Mouse (Mus musculus) midbrain, embryonic 16.5 days (tissue): ENCODE measurements around the gene B130006D01Rik. TPM values are rescaled to one million over a fixed set of nuclear protein-coding genes. Genes with fewer than 3 reads are reported as not detected.

Experiments
- ATAC-seq: fragments of 200-750 bp; cut with Nextera tagmentation; 2 replicates; pipeline ENCODE4 v1.8.0; 2017; ENCODE audit warnings: moderate TSS enrichment
- H3K27ac ChIP-seq: fragments of 300-500 bp; sonication (generic); 2 replicates; pipeline ENCODE4 v1.5.1; 2014; ENCODE audit warnings: mild to moderate bottlenecking, low read length, mixed read lengths
- H3K27me3 ChIP-seq: fragments of 300-500 bp; sonication (generic); 2 replicates; pipeline ENCODE4 v1.6.1; 2014; ENCODE audit warnings: low read depth, low read length, mixed read lengths; ENCODE audit not compliant: control insufficient read depth, insufficient read depth
- H3K36me3 ChIP-seq: fragments of 300-500 bp; sonication (generic); 2 replicates; pipeline ENCODE4 v1.6.1; 2014; ENCODE audit warnings: mild to moderate bottlenecking, low read length, moderate library complexity, mixed read lengths; ENCODE audit not compliant: control insufficient read depth, insufficient read depth
- H3K4me1 ChIP-seq: fragments of 300-500 bp; sonication (generic); 2 replicates; pipeline ENCODE4 v1.6.1; 2014; ENCODE audit warnings: mild to moderate bottlenecking, low read length, mixed read lengths; ENCODE audit not compliant: control insufficient read depth, insufficient read depth
- H3K4me2 ChIP-seq: fragments of 300-500 bp; sonication (generic); 2 replicates; pipeline ENCODE4 v1.6.1; 2014; ENCODE audit warnings: mild to moderate bottlenecking, low read length, mixed read lengths
- H3K4me3 ChIP-seq: fragments of 300-500 bp; sonication (generic); 2 replicates; pipeline ENCODE4 v1.5.1; 2014; ENCODE audit warnings: low read depth, mild to moderate bottlenecking, low read length, moderate library complexity, mixed read lengths
- H3K9ac ChIP-seq: fragments of 300-500 bp; sonication (generic); 2 replicates; pipeline ENCODE4 v1.6.1; 2014; ENCODE audit warnings: low read depth, low read length, mixed read lengths
- H3K9me3 ChIP-seq: fragments of 300-500 bp; sonication (generic); replicated peaks from 2 replicates; pipeline ENCODE4 v1.6.1; 2014; ENCODE audit warnings: mild to moderate bottlenecking, low read length, mixed read lengths; ENCODE audit not compliant: control insufficient read depth, poor library complexity, severe bottlenecking
- WGBS: fragments of 180-500 bp; shearing (Covaris S2); extraction: QIAGEN DNeasy Blood & Tissue Kit; methylation state at CpG from one replicate; pipeline ENCODE4 v1.1.7; 2014; 5-methylcytosine and 5-hydroxymethylcytosine counted together
- polyA plus RNA-seq: library from polyadenylated mRNA; unstranded; fragments of >200 nt; fragmentation: Nextera tagmentation; extraction: Ambion mirVana; gene quantifications from 2 replicates; pipeline ENCODE4 v1.2.1, GENCODE M21; 2015

B130006D01Rik gene
- polyA plus RNA-seq, 1 experiment from 2014 or later: 1.3 TPM

- H3K27me3 ChIP-seq: no peaks in the 10 kb centered on the region
- H3K4me3 ChIP-seq: no peak overlapping the region
- peaks cover 7% of the 10 kb centered on the region; the same call in 1 of the 2 replicates for H3K36me3 ChIP-seq
- H3K9ac ChIP-seq: no peak overlapping the region
- H3K4me1 ChIP-seq: no peaks in the 10 kb centered on the region
- no peak overlapping the region for H3K4me2 ChIP-seq
- ATAC-seq: no peak
- H3K27ac ChIP-seq: no peak overlapping the region
- 82% methylated on average over 3 of the region's 3 CpGs for WGBS
- H3K9me3 ChIP-seq: no peaks in the 10 kb centered on the region
Observed at GRCm38 (mm10) chr11:95773264-95773663, 49.9 kb downstream of the B130006D01Rik start.

Other genes starting within 250 kb of the B130006D01Rik start
- 3.3 and 4.6 TPM in 2 replicates for gene Nxph3, start 209.0 kb upstream of the B130006D01Rik start, polyA plus RNA-seq
- gene Ngfr, start 135.9 kb upstream of the B130006D01Rik start, polyA plus RNA-seq: 10.2 and 10.8 TPM in 2 replicates
- 195 and 197 TPM in 2 replicates for gene Phb, start 56.6 kb upstream of the B130006D01Rik start, polyA plus RNA-seq
- 21.1 and 26.3 TPM in 2 replicates for gene Zfp652, start 10.9 kb upstream of the B130006D01Rik start, polyA plus RNA-seq
- gene Phospho1, start 100.9 kb downstream of the B130006D01Rik start, polyA plus RNA-seq: 0.43 and 0.45 TPM in 2 replicates
- 2.6 TPM in 2 replicates for gene Gngt2, start 113.6 kb downstream of the B130006D01Rik start, polyA plus RNA-seq
- gene Abi3, start 118.9 kb downstream of the B130006D01Rik start, polyA plus RNA-seq: 1.2 and 1.9 TPM in 2 replicates
- gene B4galnt2, start 191.3 kb downstream of the B130006D01Rik start, polyA plus RNA-seq: not detected in 2 replicates